Mouse (Mus musculus) frontal cortex, adult (tissue): Measurements from ENCODE around the gene Prrc2b.
A peak's percentile ranks its signal among the peaks of the same experiment; 100 is the strongest.

Source experiments
- ATAC-seq: cut with Nextera tagmentation; 2 replicates; pipeline ENCODE4 v1.9.2; 2017; ENCODE audit warnings: mild to moderate bottlenecking, moderate library complexity, mixed read lengths; ENCODE audit not compliant: low TSS enrichment

The Prrc2b gene

GRCm38 (mm10) chr2:32150924-32151659, at the start of gene Prrc2b:
Prrc2b (plus strand) TSS chr2:32151082.
- ATAC-seq, result peak; percentile 24; the same call in 1 of the 2 replicates

- no peak for ATAC-seq
Measured at GRCm38 (mm10) chr2:32102944-32103343, 47.9 kb upstream of the Prrc2b start.

GRCm38 (mm10) chr2:32103557-32103956, 47.3 kb upstream of the Prrc2b start:
- peak; percentile 69 for ATAC-seq

GRCm38 (mm10) chr2:32104122-32104521, 46.8 kb upstream of the Prrc2b start:
- ATAC-seq, result peak; percentile 39; the same call in 1 of the 2 replicates

- peak; percentile 41 for ATAC-seq
Measured at GRCm38 (mm10) chr2:32105117-32105913, 45.6 kb upstream of the Prrc2b start.

- no peak for ATAC-seq
Measured at GRCm38 (mm10) chr2:32105930-32106329, 45.0 kb upstream of the Prrc2b start.

GRCm38 (mm10) chr2:32111268-32111667, 39.6 kb upstream of the Prrc2b start:
- ATAC-seq, result peak; percentile 66; the same call in 1 of the 2 replicates

- peak; percentile 82 for ATAC-seq
Measured at GRCm38 (mm10) chr2:32112548-32112947, 38.3 kb upstream of the Prrc2b start.

GRCm38 (mm10) chr2:32115851-32116268, 35.0 kb upstream of the Prrc2b start:
- no peak for ATAC-seq

GRCm38 (mm10) chr2:32119802-32120750, 30.8 kb upstream of the Prrc2b start:
- ATAC-seq, result peak; percentile 59; the same call in 1 of the 2 replicates

- no peak for ATAC-seq
Measured at GRCm38 (mm10) chr2:32121150-32121549, 29.7 kb upstream of the Prrc2b start.

GRCm38 (mm10) chr2:32121785-32122184, 29.1 kb upstream of the Prrc2b start:
- no peak for ATAC-seq

- ATAC-seq, result no peak
Measured at GRCm38 (mm10) chr2:32127653-32128535, 23.0 kb upstream of the Prrc2b start.

GRCm38 (mm10) chr2:32128536-32128841, 22.4 kb upstream of the Prrc2b start:
- ATAC-seq, result no peak

GRCm38 (mm10) chr2:32129383-32130074, 21.4 kb upstream of the Prrc2b start:
- no peak for ATAC-seq

- ATAC-seq, result peak; percentile 79
Measured at GRCm38 (mm10) chr2:32130435-32130834, 20.4 kb upstream of the Prrc2b start.

GRCm38 (mm10) chr2:32131205-32131834, 19.6 kb upstream of the Prrc2b start:
- no peak for ATAC-seq

- no peak for ATAC-seq
Measured at GRCm38 (mm10) chr2:32131866-32132566, 18.9 kb upstream of the Prrc2b start.

- 0 out of 2 replicates have a peak, but pooled peaks have one; percentile 42 for ATAC-seq
Measured at GRCm38 (mm10) chr2:32132567-32132992, 18.3 kb upstream of the Prrc2b start.
